Mouse (Mus musculus): Measurements from ENCODE around the gene Rapgef1.

- TF ChIP-seq CTCF (IDR thresholded peaks at IDR 0.05; ENCODE audit: insufficient read depth, low read depth, low read length) (no peak), POLR2A (IDR thresholded peaks at IDR 0.05; ENCODE audit: insufficient read depth, low read depth, low read length) (no peak)
These were observed 8.7 kb downstream of the Rapgef1 start for GRCm38 (mm10) chr2:29628186-29628585.
